Mouse (Mus musculus) heart, embryonic 12.5 days (tissue): Measurements from ENCODE around the gene Khk. TPM values are rescaled to one million over a fixed set of nuclear protein-coding genes. Genes with fewer than 3 reads are reported as not detected.

Experiments
- ATAC-seq: fragments of 200-750 bp; cut with Nextera tagmentation; 2 replicates; pipeline ENCODE4 v1.8.0; 2017; ENCODE audit warnings: moderate TSS enrichment, moderate library complexity; ENCODE audit not compliant: insufficient number of reproducible peaks, low FRiP score
- H3K27ac ChIP-seq: fragments of 300-500 bp; sonication (generic); 2 replicates; pipeline ENCODE4 v1.5.1; 2016; ENCODE audit warnings: mild to moderate bottlenecking, moderate library complexity; ENCODE audit not compliant: poor library complexity, severe bottlenecking
- H3K27me3 ChIP-seq: fragments of 300-500 bp; sonication (generic); replicated peaks from 2 replicates; pipeline ENCODE4 v1.6.1; 2016; ENCODE audit warnings: mild to moderate bottlenecking, moderate library complexity
- H3K36me3 ChIP-seq: fragments of 300-500 bp; sonication (generic); 2 replicates; pipeline ENCODE4 v1.6.1; 2016; ENCODE audit warnings: mild to moderate bottlenecking, moderate library complexity
- H3K4me1 ChIP-seq: fragments of 300-500 bp; sonication (generic); replicated peaks from 2 replicates; pipeline ENCODE4 v1.6.1; 2016; ENCODE audit warnings: mild to moderate bottlenecking
- H3K4me2 ChIP-seq: fragments of 300-500 bp; sonication (generic); 2 replicates; pipeline ENCODE4 v1.6.1; 2016; ENCODE audit warnings: mild to moderate bottlenecking, moderate library complexity
- H3K4me3 ChIP-seq: fragments of 300-500 bp; sonication (generic); 2 replicates; pipeline ENCODE4 v1.5.1; 2016; ENCODE audit warnings: mild to moderate bottlenecking
- H3K9ac ChIP-seq: fragments of 300-500 bp; sonication (generic); 2 replicates; pipeline ENCODE4 v1.6.1; 2016; ENCODE audit warnings: mild to moderate bottlenecking, moderate library complexity
- H3K9me3 ChIP-seq: fragments of 300-500 bp; sonication (generic); replicated peaks from 2 replicates; pipeline ENCODE4 v1.6.1; 2016; ENCODE audit warnings: mild to moderate bottlenecking, moderate library complexity
- WGBS: fragments of 180-500 bp; shearing (Covaris S2); methylation state at CpG from one replicate; pipeline ENCODE4 v1.1.7; 2016; 5-methylcytosine and 5-hydroxymethylcytosine counted together
- polyA plus RNA-seq: library from polyadenylated mRNA; unstranded; fragments of >200 nt; fragmentation: Nextera tagmentation; extraction: Ambion mirVana; gene quantifications from 2 replicates; pipeline ENCODE4 v1.2.1, GENCODE M21; 2016

Khk gene
- polyA plus RNA-seq, 1 experiment from 2014 or later = 8.1 TPM

DNA sequence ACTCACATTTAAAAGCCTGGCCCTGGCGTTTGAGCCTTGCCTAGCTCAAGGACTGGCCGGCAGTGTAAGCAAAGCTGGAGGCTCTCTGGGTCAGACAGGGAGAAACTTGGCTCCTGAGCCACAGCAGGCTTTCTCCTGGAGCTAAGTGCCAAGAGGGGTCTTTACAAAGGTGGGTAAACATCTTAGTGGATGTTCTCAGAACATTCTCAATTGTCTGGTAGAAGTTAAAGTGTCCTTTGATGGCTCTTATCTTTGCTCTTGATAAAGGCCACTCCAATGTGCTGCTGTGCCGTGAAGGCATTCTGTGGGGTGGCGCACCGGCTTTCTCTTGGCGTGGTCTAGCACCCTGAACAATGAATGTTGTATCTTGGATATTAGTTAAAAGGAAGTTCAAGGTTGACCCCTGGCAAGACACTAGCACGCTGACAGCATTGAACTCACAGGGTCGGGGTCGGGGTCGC lies 1.4 kb downstream of the Khk start:
- Histone ChIP-seq H3K36me3 (peaks cover 34% of the 10 kb centered on the region), H3K4me2 (peak overlapping the region; percentile 89), H3K4me3 (peak overlapping the region; percentile 61; the same call in 1 of the 2 replicates), H3K4me1 (peaks cover 45% of the 10 kb centered on the region), H3K9me3 (no peaks in the 10 kb centered on the region), H3K27ac (no peak overlapping the region), H3K9ac (peak overlapping the region; percentile 76), H3K27me3 (0 out of 2 replicates have a peak, but pooled peaks cover 8% of the 10 kb centered on the region)
- no peak for ATAC-seq
- 31% methylated on average over 10 of the region's 10 CpGs for WGBS

DNA sequence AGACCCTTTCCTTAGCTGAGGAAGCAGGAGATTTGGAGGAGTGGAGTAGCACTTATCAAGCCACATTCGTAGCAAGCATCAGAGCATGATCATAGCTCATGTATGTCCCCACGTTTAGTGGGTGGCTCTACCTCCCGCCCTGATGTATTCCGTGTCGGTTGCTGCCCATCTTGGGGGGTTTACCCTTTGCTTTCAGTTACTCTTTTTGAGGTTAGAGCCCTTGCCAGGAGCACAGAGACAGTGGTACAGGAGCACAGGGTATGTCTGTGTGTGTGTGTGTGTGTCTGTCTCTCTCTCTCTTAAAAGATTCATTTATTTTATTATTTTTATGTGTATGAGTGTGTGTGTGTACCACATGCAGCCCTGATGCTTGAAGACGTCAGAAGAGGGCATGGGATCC lies 1.9 kb downstream of the Khk start:
- Histone ChIP-seq H3K4me1 (peaks cover 40% of the 10 kb centered on the region), H3K27ac (no peak overlapping the region), H3K27me3 (0 out of 2 replicates have a peak, but pooled peaks cover 8% of the 10 kb centered on the region), H3K36me3 (peaks cover 29% of the 10 kb centered on the region), H3K9me3 (no peaks in the 10 kb centered on the region), H3K4me2 (peak overlapping the region; percentile 89; the same call in 1 of the 2 replicates), H3K9ac (no peak overlapping the region; the same call in 1 of the 2 replicates), H3K4me3 (no peak overlapping the region)
- ATAC-seq = no peak
- WGBS = 63% methylated on average over 6 of the region's 6 CpGs

DNA sequence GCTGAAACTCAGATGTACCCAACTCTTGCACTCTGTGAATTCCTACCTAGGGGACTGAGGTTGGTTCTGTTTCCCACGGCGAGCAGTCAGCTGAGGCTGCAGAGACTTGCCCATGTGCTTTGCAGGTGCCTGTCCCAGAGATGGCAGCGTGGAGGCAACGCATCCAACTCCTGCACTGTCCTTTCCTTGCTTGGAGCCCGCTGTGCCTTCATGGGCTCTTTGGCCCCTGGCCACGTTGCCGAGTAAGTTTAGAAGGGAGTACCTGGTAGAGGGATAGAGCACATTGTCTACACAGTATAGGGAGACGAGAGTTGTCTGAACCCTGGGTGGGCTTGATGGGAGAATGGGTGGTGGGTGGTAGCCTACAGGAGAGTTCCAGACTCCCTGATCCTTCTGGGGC lies 3.4 kb downstream of the Khk start:
- WGBS = 83% methylated on average over 8 of the region's 8 CpGs

DNA sequence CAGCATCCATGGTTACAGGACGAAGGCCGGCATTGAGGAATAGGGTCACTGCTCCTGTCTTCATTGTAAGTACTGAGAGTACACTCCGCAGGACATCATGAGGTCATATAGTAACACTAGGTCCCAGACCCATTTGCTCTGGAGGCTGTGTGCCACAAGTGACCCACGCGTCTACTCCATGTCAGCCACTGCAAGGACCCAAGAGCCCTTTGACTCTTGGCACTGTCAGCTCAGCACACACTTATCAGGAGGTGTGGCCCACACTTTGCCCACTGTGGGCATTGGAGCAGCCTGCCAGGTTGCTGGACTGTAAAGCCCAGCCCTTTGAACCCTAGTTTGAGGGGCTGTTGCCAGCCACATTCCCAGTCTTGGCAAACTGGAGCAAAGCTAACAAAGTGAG lies 4.0 kb downstream of the Khk start:
- H3K4me3 ChIP-seq = no peak overlapping the region
- H3K4me2 ChIP-seq = no peak overlapping the region
- peaks cover 8% of the 10 kb centered on the region for H3K36me3 ChIP-seq
- H3K4me1 ChIP-seq = peaks cover 29% of the 10 kb centered on the region
- H3K27me3 ChIP-seq = 0 out of 2 replicates have a peak, but pooled peaks cover 12% of the 10 kb centered on the region
- no peak for ATAC-seq
- H3K27ac ChIP-seq = no peak overlapping the region
- 87% methylated on average over 5 of the region's 5 CpGs for WGBS
- no peak overlapping the region for H3K9ac ChIP-seq
- H3K9me3 ChIP-seq = no peaks in the 10 kb centered on the region

More for the DNA sequence above, 3.4 kb downstream of the Khk start:
- Histone ChIP-seq H3K9me3 (no peaks in the 10 kb centered on the region), H3K36me3 (peaks cover 14% of the 10 kb centered on the region), H3K27ac (no peak overlapping the region), H3K4me2 (no peak overlapping the region), H3K4me1 (peaks cover 35% of the 10 kb centered on the region), H3K4me3 (no peak overlapping the region), H3K9ac (no peak overlapping the region), H3K27me3 (0 out of 2 replicates have a peak, but pooled peaks cover 12% of the 10 kb centered on the region)
- no peak for ATAC-seq

DNA sequence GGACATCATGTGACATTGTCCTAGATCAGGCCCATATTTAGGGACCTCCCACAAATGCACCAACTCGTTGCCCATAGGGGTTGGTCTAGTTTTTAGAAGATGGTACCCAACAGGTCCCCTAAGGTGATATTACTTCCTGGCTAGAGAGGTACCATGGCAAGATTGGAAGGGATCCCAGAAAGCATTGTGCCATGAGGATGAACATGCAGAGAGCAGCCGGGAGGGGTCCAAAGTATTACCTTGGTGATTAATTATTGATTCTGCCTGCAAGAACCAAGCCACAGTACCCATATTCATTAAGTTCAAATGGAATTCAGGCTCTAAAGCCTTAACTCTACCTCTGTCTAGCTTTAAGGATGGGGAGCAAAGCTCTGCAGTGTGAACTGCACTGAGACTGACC lies 4.8 kb downstream of the Khk start:
- WGBS = 82% methylated on average over 2 of the region's 2 CpGs
- no peaks in the 10 kb centered on the region for H3K9me3 ChIP-seq
- H3K27me3 ChIP-seq = 0 out of 2 replicates have a peak, but pooled peaks cover 12% of the 10 kb centered on the region
- no peak overlapping the region for H3K4me2 ChIP-seq
- H3K4me3 ChIP-seq = no peak overlapping the region
- H3K4me1 ChIP-seq = peaks cover 29% of the 10 kb centered on the region
- no peak overlapping the region for H3K27ac ChIP-seq
- no peak for ATAC-seq
- H3K9ac ChIP-seq = no peak overlapping the region
- no peaks in the 10 kb centered on the region; the same call in 1 of the 2 replicates for H3K36me3 ChIP-seq

DNA sequence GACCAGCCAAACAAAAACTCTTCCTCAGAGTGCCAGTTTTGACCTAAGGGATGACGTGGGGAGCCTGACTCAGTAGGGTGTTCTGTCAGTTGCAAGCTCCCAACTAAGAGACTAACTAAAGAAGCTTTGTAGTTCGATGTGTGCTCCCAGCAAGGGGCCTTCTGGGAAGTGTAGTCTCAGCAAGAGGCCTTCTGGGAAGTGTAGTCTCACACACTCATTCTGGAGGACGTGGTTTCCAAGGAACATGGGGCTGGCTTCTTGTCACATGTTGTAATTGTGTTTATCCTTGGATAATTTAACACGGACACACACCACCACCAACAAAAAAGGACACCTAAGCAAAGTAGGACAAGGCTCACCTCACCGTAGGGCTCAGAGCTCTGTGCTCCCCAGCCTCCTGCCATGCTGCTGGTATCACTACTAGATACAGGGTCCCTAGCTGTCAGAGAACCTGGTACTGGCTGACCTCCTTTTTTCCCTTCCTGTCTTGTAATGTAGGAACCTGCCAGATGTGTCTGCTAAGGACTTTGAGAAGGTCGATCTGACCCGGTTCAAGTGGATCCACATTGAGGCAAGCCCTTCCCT lies 6.8 kb downstream of the Khk start:
- Histone ChIP-seq H3K36me3 (no peaks in the 10 kb centered on the region), H3K27me3 (0 out of 2 replicates have a peak, but pooled peaks cover 12% of the 10 kb centered on the region), H3K4me3 (no peak overlapping the region), H3K9me3 (no peaks in the 10 kb centered on the region), H3K9ac (no peak overlapping the region), H3K4me2 (peak overlapping the region; percentile 52), H3K4me1 (peaks cover 18% of the 10 kb centered on the region), H3K27ac (no peak overlapping the region)
- ATAC-seq = no peak
- WGBS = 38% methylated on average over 7 of the region's 7 CpGs

DNA sequence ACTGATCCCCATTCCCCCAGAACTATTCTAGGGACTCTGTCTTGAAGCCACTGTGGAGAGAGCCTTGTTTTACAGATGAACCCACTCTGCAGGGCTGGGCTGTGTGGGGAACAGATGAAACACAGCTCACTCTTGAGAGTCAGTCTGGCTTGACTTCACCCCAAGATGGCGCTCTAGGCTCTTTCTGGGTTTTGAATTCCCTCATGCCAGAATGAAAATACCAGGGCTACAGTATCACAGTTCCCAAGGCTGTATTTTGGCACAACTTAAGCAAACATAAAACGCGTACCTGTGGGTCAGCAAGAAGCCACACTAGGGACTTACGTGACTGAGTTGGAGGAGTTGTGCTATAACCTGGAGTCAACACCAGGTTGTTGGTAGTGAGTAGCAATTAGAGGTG lies 8.9 kb downstream of the Khk start:
- Histone ChIP-seq H3K4me1 (peaks cover 16% of the 10 kb centered on the region), H3K9me3 (no peaks in the 10 kb centered on the region), H3K27ac (no peak overlapping the region), H3K4me3 (no peak overlapping the region), H3K9ac (no peak overlapping the region), H3K36me3 (no peaks in the 10 kb centered on the region), H3K4me2 (no peak overlapping the region), H3K27me3 (0 out of 2 replicates have a peak, but pooled peaks cover 5% of the 10 kb centered on the region)
- no peak for ATAC-seq
- WGBS = 48% methylated on average over 4 of the region's 4 CpGs

DNA sequence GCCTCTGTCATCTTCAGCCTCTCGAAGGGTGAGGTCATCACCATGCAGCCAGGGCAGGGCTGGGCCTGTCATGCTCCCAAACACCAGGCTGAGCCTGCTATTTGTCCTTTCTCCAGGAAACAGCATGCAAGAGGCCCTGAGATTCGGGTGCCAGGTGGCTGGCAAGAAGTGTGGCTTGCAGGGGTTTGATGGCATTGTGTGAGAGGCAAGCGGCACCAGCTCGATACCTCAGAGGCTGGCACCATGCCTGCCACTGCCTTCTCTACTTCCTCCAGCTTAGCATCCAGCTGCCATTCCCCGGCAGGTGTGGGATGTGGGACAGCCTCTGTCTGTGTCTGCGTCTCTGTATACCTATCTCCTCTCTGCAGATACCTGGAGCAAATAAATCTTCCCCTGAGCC lies 9.6 kb downstream of the Khk start:
- 74% methylated on average over 6 of the region's 6 CpGs for WGBS
- ATAC-seq = no peak
- H3K9me3 ChIP-seq = no peaks in the 10 kb centered on the region
- no peak overlapping the region for H3K9ac ChIP-seq
- no peaks in the 10 kb centered on the region for H3K36me3 ChIP-seq
- no peak overlapping the region for H3K4me3 ChIP-seq
- peaks cover 16% of the 10 kb centered on the region for H3K4me1 ChIP-seq
- no peak overlapping the region for H3K4me2 ChIP-seq
- H3K27ac ChIP-seq = no peak overlapping the region
- H3K27me3 ChIP-seq = 0 out of 2 replicates have a peak, but pooled peaks cover 4% of the 10 kb centered on the region

DNA sequence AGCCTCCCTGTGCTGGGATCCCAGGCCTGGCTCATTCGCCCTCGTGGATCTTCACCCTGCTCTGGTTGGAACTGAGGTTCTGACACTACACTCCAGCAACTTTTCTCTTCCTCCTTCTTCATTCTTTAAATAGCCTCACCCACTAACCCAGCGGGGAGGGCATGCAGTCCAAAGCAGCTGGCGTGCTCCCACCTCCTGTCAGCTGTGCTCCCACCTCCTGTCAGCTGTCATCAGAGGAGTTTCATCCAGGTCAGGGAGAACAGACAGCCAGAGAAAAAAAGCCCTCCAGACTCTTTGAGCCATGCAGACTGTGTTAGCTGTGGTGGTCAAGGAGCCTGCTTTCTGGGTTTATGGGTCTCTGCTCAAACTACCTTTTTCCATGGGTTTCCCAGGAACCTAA lies 10.1 kb downstream of the Khk start:
- WGBS = 58% methylated on average over 4 of the region's 4 CpGs
- H3K4me1 ChIP-seq = peaks cover 16% of the 10 kb centered on the region
- H3K4me2 ChIP-seq = no peak overlapping the region
- no peaks in the 10 kb centered on the region for H3K9me3 ChIP-seq
- H3K36me3 ChIP-seq = no peaks in the 10 kb centered on the region
- no peak overlapping the region for H3K4me3 ChIP-seq
- ATAC-seq = no peak
- 0 out of 2 replicates have a peak, but pooled peaks cover 4% of the 10 kb centered on the region for H3K27me3 ChIP-seq
- peak overlapping the region; percentile 5; the same call in 1 of the 2 replicates for H3K9ac ChIP-seq
- no peak overlapping the region for H3K27ac ChIP-seq

DNA sequence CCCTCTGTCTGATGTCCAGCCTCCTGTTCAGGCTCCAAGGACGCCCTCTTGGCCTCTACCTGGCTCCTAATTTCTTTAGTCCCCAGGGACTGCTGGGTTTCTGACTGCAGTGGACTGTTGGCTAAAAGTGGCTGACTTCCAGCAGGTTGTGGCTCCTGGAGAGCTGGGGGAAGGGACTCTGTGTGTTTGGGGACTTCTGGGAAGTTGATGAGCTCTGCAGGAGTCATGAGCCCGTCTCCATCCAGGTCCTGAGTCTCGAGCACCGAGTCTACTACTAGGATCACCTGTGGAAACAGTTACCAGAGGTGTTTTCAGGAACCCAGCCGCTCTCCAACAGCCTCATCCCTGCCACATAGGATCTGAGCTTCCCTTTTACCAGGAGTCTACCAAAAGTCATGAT lies 12.5 kb downstream of the Khk start:
- H3K9ac ChIP-seq = no peak overlapping the region
- 59% methylated on average over 5 of the region's 5 CpGs for WGBS
- no peak overlapping the region for H3K4me2 ChIP-seq
- H3K36me3 ChIP-seq = no peaks in the 10 kb centered on the region
- peaks cover 16% of the 10 kb centered on the region for H3K4me1 ChIP-seq
- H3K27me3 ChIP-seq = 0 out of 2 replicates have a peak, but pooled peaks cover 4% of the 10 kb centered on the region
- H3K27ac ChIP-seq = no peak overlapping the region
- ATAC-seq = no peak
- H3K4me3 ChIP-seq = no peak overlapping the region
- no peaks in the 10 kb centered on the region for H3K9me3 ChIP-seq

DNA sequence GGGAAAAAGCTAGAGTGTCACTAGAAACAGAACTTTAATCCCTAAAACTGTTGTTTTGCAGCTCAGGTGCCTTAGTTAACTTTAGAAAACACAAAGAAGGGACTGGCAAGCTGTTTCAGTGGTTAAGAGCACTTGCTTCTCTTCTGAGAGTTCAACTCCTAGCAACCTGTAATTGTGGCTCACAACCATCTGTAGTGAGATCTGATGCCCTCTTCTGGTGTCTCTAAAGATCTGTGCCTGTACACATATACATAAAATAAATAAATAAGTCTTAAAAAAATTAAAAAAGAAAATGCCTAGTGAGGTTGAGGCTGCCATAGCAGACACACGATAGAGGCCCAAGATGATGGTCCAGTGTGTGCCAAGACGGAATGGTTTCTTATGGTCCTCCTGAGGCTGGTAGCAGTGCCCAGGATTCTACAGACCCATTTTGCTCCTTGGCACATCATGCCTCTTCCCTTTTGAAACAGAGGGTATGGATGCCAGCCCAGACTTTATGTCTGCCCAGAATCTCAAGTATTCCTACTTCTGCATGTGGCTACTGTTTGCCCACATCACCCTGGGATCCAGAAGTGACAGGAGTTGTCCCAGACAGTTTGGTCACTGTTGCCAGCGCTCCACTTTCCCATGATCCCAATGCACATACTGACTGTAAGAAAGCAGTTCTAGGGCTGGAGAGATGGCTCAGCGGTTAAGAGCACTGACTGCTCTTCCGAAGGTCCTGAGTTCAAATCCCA lies 13.7 kb downstream of the Khk start:
- ATAC-seq = no peak
- Histone ChIP-seq H3K4me1 (peaks cover 16% of the 10 kb centered on the region), H3K4me2 (no peak overlapping the region), H3K9ac (no peak overlapping the region), H3K9me3 (no peaks in the 10 kb centered on the region), H3K27ac (no peak overlapping the region), H3K4me3 (no peak overlapping the region), H3K27me3 (no peaks in the 10 kb centered on the region; the same call in 1 of the 2 replicates), H3K36me3 (no peaks in the 10 kb centered on the region)
- WGBS = 83% methylated on average over 5 of the region's 5 CpGs
